Comparison of ENCODE assay signal across 7 mouse cellular contexts in genomic region chr1:166379013-166379629, GRCm38 (mm10). TPM values are rescaled to one million over a fixed set of nuclear protein-coding genes. Genes with fewer than 3 reads are reported as not detected.
A peak's percentile ranks its signal among the peaks of the same experiment; 100 is the strongest.
DNase-seq lines count a peak whose midpoint lies in the region; ATAC-seq lines count a peak whose summit lies in the region.

TSS of gene Tada1 (plus strand) at chr1:166379097.

- H3K9me3 ChIP-seq in intestine, embryonic 15.5 days: no peaks in the 10 kb centered on the region
- no peaks in the 10 kb centered on the region for H3K9me3 ChIP-seq in midbrain, embryonic 10.5 days (replicated peaks)

- DNase-seq in adrenal gland, adult (ENCODE audit: inconsistent age in 2 of 2, low spot score in 1 of 2): peak; percentile 95 to 97
- DNase-seq in embryo, embryonic 10.5 days (ENCODE audit: low spot score): peak; percentile 92
- peak; percentile 91 for DNase-seq in gastrocnemius, postnatal 25 days
- DNase-seq in left cerebral cortex, postnatal 25 days (ENCODE audit: low spot score in 2 of 2): peak; percentile 94 to 95
- DNase-seq in midbrain, embryonic 10.5 days (ENCODE audit: low spot score): peak; percentile 97
- DNase-seq in right cerebral cortex, postnatal 4 days: peak; percentile 92

- H3K4me2 ChIP-seq in intestine, embryonic 15.5 days (replicated peaks): peak within 1 kb of the TSS; percentile 73

- peak; percentile 94 for ATAC-seq in intestine, embryonic 15.5 days

- H3K27me3 ChIP-seq in intestine, embryonic 15.5 days (replicated peaks): no peaks in the 10 kb centered on the region
- H3K27me3 ChIP-seq in midbrain, embryonic 10.5 days (ENCODE audit: low read depth, poor library complexity, severe bottlenecking): no peaks in the 10 kb centered on the region

- H3K9ac ChIP-seq in intestine, embryonic 15.5 days: peak within 1 kb of the TSS; percentile 96

- H3K27ac ChIP-seq in intestine, embryonic 15.5 days: peak within 1 kb of the TSS; percentile 90
- peak within 1 kb of the TSS; percentile 97 for H3K27ac ChIP-seq in midbrain, embryonic 10.5 days (replicated peaks)

- intact Hi-C loops in left cerebral cortex, postnatal 25 days (cut with DNase I): loop anchor here (5.0 kb wide), 1 partner anchor 377 kb away; the partner anchor contains the start of gene Pou2f1

- H3K36me3 ChIP-seq in intestine, embryonic 15.5 days: 0 out of 2 replicates have a peak, but pooled peaks cover 3% of the 10 kb centered on the region
- H3K36me3 ChIP-seq in midbrain, embryonic 10.5 days: peaks cover 27% of the 10 kb centered on the region

- H3K4me1 ChIP-seq in intestine, embryonic 15.5 days (replicated peaks): peaks cover 14% of the 10 kb centered on the region
- H3K4me1 ChIP-seq in midbrain, embryonic 10.5 days: peaks cover 28% of the 10 kb centered on the region

- H3K4me3 ChIP-seq in intestine, embryonic 15.5 days (replicated peaks): peak within 1 kb of the TSS; percentile 84
- H3K4me3 ChIP-seq in midbrain, embryonic 10.5 days: peak within 1 kb of the TSS; percentile 91

- under 1% methylated on average over 81 of the region's 81 CpGs for WGBS in intestine, embryonic 15.5 days
- WGBS in midbrain, embryonic 10.5 days: under 1% methylated on average over 81 of the region's 81 CpGs

RNA-seq across cellular contexts. Expression of gene Tada1, which starts in this region (rescaled TPM):
- total RNA-seq in gastrocnemius, postnatal 25 days (2021): 1 to 10 TPM; 5.3 to 5.8 TPM
- 41.5 and 41.7 TPM in 2 replicates for polyA plus RNA-seq in intestine, embryonic 15.5 days (2015; fragmentation: Nextera tagmentation; extraction: Ambion mirVana)
- 10 to 100 TPM; 33.0 to 33.1 TPM for total RNA-seq in left cerebral cortex, postnatal 25 days (2021)
- 70.2 and 70.3 TPM in 2 replicates for polyA plus RNA-seq in midbrain, embryonic 10.5 days (2016; fragmentation: Nextera tagmentation; extraction: Ambion mirVana)

Comparison
In these comparisons a context has a peak if more than half of its experiments do, and no peak if none do; other contexts are left out.
1. Peak in every context shown above with its lines: DNase-seq, ATAC-seq, H3K4me3 ChIP-seq and H3K27ac ChIP-seq.
2. RNA of gene Tada1 (total RNA-seq): 33.0 to 33.1 TPM in left cerebral cortex, postnatal 25 days; 5.3 to 5.8 TPM in gastrocnemius, postnatal 25 days; every median in the first group is over 4 times any median in the second.